Mouse (Mus musculus) myocyte (in vitro differentiated cells): Measurements from ENCODE around the gene Idh3a. TPM values are rescaled to one million over a fixed set of nuclear protein-coding genes. Genes with fewer than 3 reads are reported as not detected.

Source experiments
- H3K27me3 ChIP-seq: one replicate; pipeline ENCODE4 v1.6.1; 2011; ENCODE audit not compliant: control insufficient read depth, insufficient read depth, insufficient read length
- H3K36me3 ChIP-seq: one replicate; pipeline ENCODE4 v1.6.1; 2011; ENCODE audit not compliant: control insufficient read depth, insufficient read depth
- H3K4me2 ChIP-seq: one replicate; pipeline ENCODE4 v1.6.1; 2011; ENCODE audit warnings: low read depth, control low read depth
- H3K4me3 ChIP-seq: one replicate; pipeline ENCODE4 v1.5.1; 2011; ENCODE audit warnings: mild to moderate bottlenecking, control low read depth, moderate library complexity
- H3K79me2 ChIP-seq: one replicate; pipeline ENCODE4 v1.6.1; 2011; ENCODE audit not compliant: control insufficient read depth, insufficient read depth
- H3ac ChIP-seq: one replicate; pipeline ENCODE4 v1.6.1; 2011; ENCODE audit not compliant: control insufficient read depth, insufficient read length
- CEBPB ChIP-seq: IDR thresholded peaks from 2 replicates; pipeline ENCODE4 v1.6.1; 2011; ENCODE audit warnings: mild to moderate bottlenecking, moderate library complexity; ENCODE audit not compliant: poor library complexity, insufficient read depth, severe bottlenecking
- E2F4 ChIP-seq: IDR thresholded peaks from one replicate; pipeline ENCODE4 v1.6.1; 2011; ENCODE audit warnings: mild to moderate bottlenecking, control low read depth, moderate library complexity; ENCODE audit not compliant: insufficient read depth
- MAX ChIP-seq: IDR thresholded peaks from one replicate; pipeline ENCODE4 v1.6.1; 2011; ENCODE audit warnings: low read depth, mild to moderate bottlenecking, control low read depth
- MYOD1 ChIP-seq, 3 experiments: IDR thresholded peaks; one replicate each; pipeline ENCODE4 v1.6.1; 2011; ENCODE audit warnings: control low read depth in 2 of 3, low read depth in 2 of 3, mild to moderate bottlenecking in 2 of 3, moderate library complexity in 1 of 3; ENCODE audit not compliant: insufficient read length in 2 of 3, control insufficient read depth in 1 of 3
- MYOG ChIP-seq, 3 experiments: IDR thresholded peaks; one replicate each; pipeline ENCODE4 v1.6.1; 2011; ENCODE audit warnings: control low read depth in 2 of 3, low read depth in 2 of 3, mild to moderate bottlenecking in 2 of 3; ENCODE audit not compliant: insufficient read length in 2 of 3, control insufficient read depth in 1 of 3, insufficient read depth in 1 of 3
- POLR2A ChIP-seq: IDR thresholded peaks from one replicate; pipeline ENCODE4 v1.6.1; 2011; ENCODE audit warnings: low read depth, mild to moderate bottlenecking, control low read depth, moderate library complexity; ENCODE audit not compliant: insufficient read length
- POLR2AphosphoS2 ChIP-seq: IDR thresholded peaks from one replicate; pipeline ENCODE4 v1.6.1; 2011; ENCODE audit warnings: low read depth, control low read depth; ENCODE audit not compliant: insufficient read length
- REST ChIP-seq: IDR thresholded peaks from one replicate; pipeline ENCODE4 v1.6.1; 2011; ENCODE audit warnings: mild to moderate bottlenecking, control low read depth, moderate library complexity; ENCODE audit not compliant: insufficient read depth, insufficient read length
- SRF ChIP-seq: IDR thresholded peaks from one replicate; pipeline ENCODE4 v1.6.1; 2011; ENCODE audit warnings: low read depth; ENCODE audit not compliant: control insufficient read depth, insufficient read length
- TCF12 ChIP-seq: IDR thresholded peaks from one replicate; pipeline ENCODE4 v1.6.1; 2011; ENCODE audit warnings: mild to moderate bottlenecking, control low read depth; ENCODE audit not compliant: poor library complexity, insufficient read depth, severe bottlenecking
- TCF3 ChIP-seq: IDR thresholded peaks from one replicate; pipeline ENCODE4 v1.6.1; 2011; ENCODE audit warnings: low read depth, control low read depth; ENCODE audit not compliant: insufficient read length
- USF1 ChIP-seq: IDR thresholded peaks from one replicate; pipeline ENCODE4 v1.6.1; 2011; ENCODE audit warnings: low read depth, mild to moderate bottlenecking, control low read depth, moderate library complexity
- polyA plus RNA-seq: library from polyadenylated mRNA; unstranded; fragments of >200 nt; fragmentation: generic; extraction: Trizol; gene quantifications from one replicate; pipeline ENCODE4 v1.2.1, GENCODE M21; 2012; ENCODE audit warnings: missing spikeins

Idh3a gene
- polyA plus RNA-seq, 1 experiment = 88.5 TPM

DNA sequence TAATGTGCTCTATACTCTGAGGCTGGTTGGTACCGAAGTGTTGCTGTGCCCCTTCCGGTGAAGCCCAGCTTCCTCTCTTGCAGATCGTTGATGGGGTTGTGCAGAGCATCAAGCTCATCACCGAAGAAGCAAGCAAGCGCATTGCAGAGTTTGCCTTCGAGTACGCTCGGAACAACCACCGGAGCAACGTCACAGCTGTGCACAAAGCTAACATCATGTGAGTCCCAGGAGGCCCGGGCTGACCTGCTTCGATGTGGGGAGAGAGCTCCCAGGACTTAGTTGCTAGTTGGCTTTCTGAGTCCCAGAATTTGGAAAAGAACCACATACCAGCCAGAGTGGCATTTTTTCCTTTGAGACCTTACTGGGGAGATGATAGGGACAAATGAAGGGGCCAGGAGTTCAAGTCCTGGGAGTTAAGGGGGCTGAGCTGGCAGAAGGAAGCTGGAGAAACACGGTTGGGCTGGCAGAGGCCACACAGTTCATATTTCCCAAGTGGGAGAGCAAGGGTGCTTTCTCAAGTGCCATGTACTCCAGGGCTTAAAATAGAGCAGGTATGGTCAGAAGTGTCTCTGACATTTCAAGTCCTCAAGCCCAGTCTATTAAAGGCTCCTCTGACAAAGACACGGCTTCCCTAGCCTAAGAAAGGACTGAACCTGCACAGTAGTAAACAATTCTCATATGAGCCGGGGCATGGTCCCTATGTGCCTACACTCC lies 10.8 kb downstream of the Idh3a start:
- Histone ChIP-seq H3K4me2 (no peak overlapping the region), H3K36me3 (peaks cover 54% of the 10 kb centered on the region), H3K4me3 (no peak overlapping the region), H3K79me2 (no peaks in the 10 kb centered on the region), H3ac (no peak overlapping the region), H3K27me3 (no peaks in the 10 kb centered on the region)
- TF ChIP-seq POLR2AphosphoS2 (no peak), MYOD1 (IDR thresholded peaks at IDR 0.05; ENCODE audit: control insufficient read depth in 1 of 3, insufficient read length in 2 of 3, low read depth in 2 of 3) (no peak), REST (no peak), TCF12 (no peak), CEBPB (no peak), USF1 (no peak), TCF3 (no peak)

DNA sequence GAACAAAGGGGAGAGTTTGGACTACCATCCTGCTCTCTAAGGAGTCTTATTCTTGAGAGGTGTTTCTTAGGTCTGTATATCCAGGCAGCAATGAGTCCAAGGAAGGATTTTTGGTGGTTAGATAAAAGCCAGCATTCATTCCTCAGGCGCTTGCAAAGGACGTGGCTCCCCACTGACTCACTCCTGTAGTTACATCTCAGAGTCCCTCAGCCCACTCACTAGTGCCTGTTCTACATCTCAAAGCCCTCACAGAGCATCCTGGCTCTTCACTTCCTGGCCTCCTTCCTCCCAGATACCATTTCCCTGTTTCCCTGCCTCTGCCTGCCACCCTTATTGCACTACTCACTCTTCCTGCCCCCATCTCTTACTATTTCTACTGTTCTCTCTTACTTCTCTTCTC lies 16.3 kb downstream of the Idh3a start:
- Histone ChIP-seq H3K4me3 (no peak overlapping the region), H3K4me2 (no peak overlapping the region), H3K36me3 (peaks cover 56% of the 10 kb centered on the region), H3K79me2 (no peaks in the 10 kb centered on the region), H3K27me3 (no peaks in the 10 kb centered on the region), H3ac (no peak overlapping the region)
- TF ChIP-seq POLR2AphosphoS2 (peak; percentile 21), POLR2A (no peak)

DNA sequence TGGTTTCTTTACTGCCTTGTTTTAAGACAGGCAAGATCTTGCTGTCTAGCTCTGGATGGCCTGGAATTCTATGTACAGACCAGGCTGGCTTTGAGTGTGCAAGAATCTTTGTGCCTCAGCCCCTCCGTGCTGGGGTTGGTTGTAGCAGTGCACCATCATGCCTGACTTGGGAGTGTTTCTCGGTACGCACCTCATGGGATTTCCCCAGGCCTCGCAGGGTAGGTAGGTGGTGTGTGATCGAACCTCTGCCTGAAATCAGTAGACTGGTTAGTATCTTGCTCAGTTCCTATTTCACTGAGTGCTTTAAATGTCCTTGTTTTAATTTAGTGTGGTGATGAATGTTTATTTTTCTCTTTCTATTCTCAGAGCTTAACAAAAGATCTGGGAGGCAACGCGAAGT lies 16.8 kb downstream of the Idh3a start:
- Histone ChIP-seq H3K4me2 (no peak overlapping the region), H3K36me3 (peaks cover 52% of the 10 kb centered on the region), H3K27me3 (no peaks in the 10 kb centered on the region), H3ac (no peak overlapping the region), H3K79me2 (no peaks in the 10 kb centered on the region), H3K4me3 (no peak overlapping the region)
- TF ChIP-seq SRF = no peak
- TF ChIP-seq TCF3 = no peak
- TF ChIP-seq REST = no peak
- no peak for TF ChIP-seq E2F4
- TF ChIP-seq POLR2A = no peak
- no peak for TF ChIP-seq MAX
- no peak for TF ChIP-seq USF1
- TF ChIP-seq POLR2AphosphoS2 = no peak
- no peak for TF ChIP-seq TCF12
- TF ChIP-seq MYOD1 (IDR thresholded peaks at IDR 0.05; ENCODE audit: control insufficient read depth in 1 of 3, insufficient read length in 2 of 3, low read depth in 2 of 3) = no peak
- no peak for TF ChIP-seq CEBPB
- TF ChIP-seq MYOG (IDR thresholded peaks at IDR 0.05; ENCODE audit: control insufficient read depth in 1 of 3, insufficient read depth in 1 of 3, insufficient read length in 2 of 3, low read depth in 2 of 3) = no peak

- Histone ChIP-seq H3K4me2 (no peak overlapping the region), H3K27me3 (no peaks in the 10 kb centered on the region), H3ac (no peak overlapping the region), H3K79me2 (no peaks in the 10 kb centered on the region), H3K36me3 (peaks cover 40% of the 10 kb centered on the region), H3K4me3 (no peak overlapping the region)
- no peak for TF ChIP-seq REST
- no peak for TF ChIP-seq POLR2A
- TF ChIP-seq E2F4 = no peak
- TF ChIP-seq USF1 = no peak
- TF ChIP-seq TCF12 = no peak
- TF ChIP-seq CEBPB = no peak
- TF ChIP-seq SRF = no peak
- TF ChIP-seq MYOG (IDR thresholded peaks at IDR 0.05; ENCODE audit: control insufficient read depth in 1 of 3, insufficient read depth in 1 of 3, insufficient read length in 2 of 3, low read depth in 2 of 3) = no peak
- TF ChIP-seq POLR2AphosphoS2 = no peak
- no peak for TF ChIP-seq MYOD1 (IDR thresholded peaks at IDR 0.05; ENCODE audit: control insufficient read depth in 1 of 3, insufficient read length in 2 of 3, low read depth in 2 of 3)
- no peak for TF ChIP-seq TCF3
- TF ChIP-seq MAX = no peak
Observed at GRCm38 (mm10) chr9:54604131-54604654, 18.1 kb downstream of the Idh3a start.

DNA sequence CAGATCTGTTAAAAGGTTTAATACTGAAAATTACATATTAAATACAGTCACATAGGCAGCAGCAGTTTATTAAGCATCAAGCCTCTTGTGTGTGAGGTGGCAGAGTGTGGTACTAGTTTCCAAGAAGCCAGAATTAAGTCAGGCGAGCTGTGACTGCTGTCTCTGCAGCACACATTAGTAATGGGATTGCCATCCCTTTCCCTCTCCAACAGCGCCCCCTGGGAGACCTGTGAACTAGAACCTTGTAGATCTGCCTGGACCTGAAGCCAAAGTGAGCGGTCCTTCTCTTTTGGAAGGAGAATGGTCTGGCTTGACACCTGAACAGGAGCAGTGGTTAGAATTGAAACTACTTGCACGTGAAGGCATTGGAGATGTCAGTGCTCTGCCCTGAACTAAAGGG lies 18.8 kb downstream of the Idh3a start:
- no peak overlapping the region for H3ac ChIP-seq
- peaks cover 34% of the 10 kb centered on the region for H3K36me3 ChIP-seq
- no peak for TF ChIP-seq POLR2A
- no peak for TF ChIP-seq TCF12
- no peak for TF ChIP-seq MYOG (IDR thresholded peaks at IDR 0.05; ENCODE audit: control insufficient read depth in 1 of 3, insufficient read depth in 1 of 3, insufficient read length in 2 of 3, low read depth in 2 of 3)
- TF ChIP-seq MYOD1 (IDR thresholded peaks at IDR 0.05; ENCODE audit: control insufficient read depth in 1 of 3, insufficient read length in 2 of 3, low read depth in 2 of 3) = no peak
- no peak for TF ChIP-seq SRF
- TF ChIP-seq TCF3 = no peak
- no peak for TF ChIP-seq MAX
- no peak for TF ChIP-seq REST
- no peak for TF ChIP-seq POLR2AphosphoS2
- TF ChIP-seq USF1 = no peak
- H3K4me2 ChIP-seq = no peak overlapping the region
- no peaks in the 10 kb centered on the region for H3K79me2 ChIP-seq
- H3K4me3 ChIP-seq = no peak overlapping the region
- no peaks in the 10 kb centered on the region for H3K27me3 ChIP-seq
